18 mouse cellular contexts compared by ENCODE assay signal in genomic region chr9:63979275-63979674, GRCm38 (mm10). TPM values are rescaled to one million over a fixed set of nuclear protein-coding genes. Genes with fewer than 3 reads are reported as not detected.
A peak's percentile ranks its signal among the peaks of the same experiment; 100 is the strongest.
DNase-seq lines count a peak whose midpoint lies in the region; ATAC-seq and TF ChIP-seq lines count a peak whose summit lies in the region.
"Had no signal": no experiment of that assay in that cellular context is flagged by ENCODE, and none has a peak within 500 bp of the region (broad histone marks: within the 10 kb centered on the region; RNA-seq: fewer than 3 reads in every experiment).

No protein-coding gene starts in this region.

- no peaks in the 10 kb centered on the region for H3K27me3 ChIP-seq in forebrain, embryonic 10.5 days (ENCODE audit: poor library complexity, severe bottlenecking)
- H3K27me3 ChIP-seq in forebrain, embryonic 14.5 days (replicated peaks; ENCODE audit: control insufficient read depth, insufficient read depth, low read length): no peaks in the 10 kb centered on the region
- no peaks in the 10 kb centered on the region for H3K27me3 ChIP-seq in kidney, adult 2 months (replicated peaks; ENCODE audit: control insufficient read depth, insufficient read depth, low read length)
- no peaks in the 10 kb centered on the region for H3K27me3 ChIP-seq in stomach, embryonic 16.5 days (ENCODE audit: control insufficient read depth, insufficient read depth, low read length)
- no peaks in the 10 kb centered on the region for H3K27me3 ChIP-seq in stomach, postnatal 0 days (ENCODE audit: control insufficient read depth, insufficient read depth, low read length)

- H3K4me2 ChIP-seq in forebrain, embryonic 14.5 days (ENCODE audit: low read length): no peak overlapping the region
- no peak overlapping the region for H3K4me2 ChIP-seq in stomach, embryonic 16.5 days (ENCODE audit: low read depth, low read length)
- no peak overlapping the region for H3K4me2 ChIP-seq in stomach, postnatal 0 days (replicated peaks; ENCODE audit: low read depth)
- H3K4me2 ChIP-seq: midbrain, embryonic 11.5 days had no signal

- peaks cover 98% of the 10 kb centered on the region for H3K4me1 ChIP-seq in forebrain, embryonic 10.5 days
- peaks cover 28% of the 10 kb centered on the region for H3K4me1 ChIP-seq in forebrain, embryonic 14.5 days (ENCODE audit: control insufficient read depth, insufficient read depth, low read length)
- H3K4me1 ChIP-seq in kidney, adult 2 months (ENCODE audit: control insufficient read depth, insufficient read depth, low read length): peaks cover 26% of the 10 kb centered on the region
- peaks cover 78% of the 10 kb centered on the region for H3K4me1 ChIP-seq in stomach, embryonic 16.5 days (ENCODE audit: control insufficient read depth, insufficient read depth, low read length)
- H3K4me1 ChIP-seq in stomach, postnatal 0 days (replicated peaks; ENCODE audit: control insufficient read depth, insufficient read depth): peaks cover 26% of the 10 kb centered on the region

- peak overlapping the region; percentile 79 for H3K27ac ChIP-seq in forebrain, embryonic 10.5 days
- no peak overlapping the region for H3K27ac ChIP-seq in forebrain, embryonic 14.5 days (ENCODE audit: low read depth, low read length)
- peak overlapping the region; percentile 88; the same call in 1 of the 2 replicates for H3K27ac ChIP-seq in kidney, adult 2 months (ENCODE audit: insufficient read depth, low read depth, low read length)
- H3K27ac ChIP-seq in stomach, embryonic 16.5 days (ENCODE audit: low read length): peak overlapping the region; percentile 70; the same call in 1 of the 2 replicates
- H3K27ac ChIP-seq in stomach, postnatal 0 days (replicated peaks): no peak overlapping the region

- no peak for DNase-seq in forebrain, embryonic 10.5 days (ENCODE audit: extremely low spot score, low spot score)
- DNase-seq in forebrain, embryonic 14.5 days (ENCODE audit: low spot score): no peak
- no peak for DNase-seq in kidney, adult 2 months
- no peak for DNase-seq in kidney, postnatal 10 days
- DNase-seq in stomach, postnatal 0 days (ENCODE audit: low spot score): no peak
- peak; percentile 51 for DNase-seq in yolk sac, embryonic 10.5 days (ENCODE audit: low spot score)
- no peak for DNase-seq in thymus, postnatal 4 days
- DNase-seq: cerebellum, adult 8-10 months; gastrocnemius, postnatal 14 days; heart, postnatal 36 days; kidney, postnatal 36 days; layer of hippocampus, postnatal 36 days; lung, postnatal 4 days; right cerebral cortex, adult 18-20 months; thymus, postnatal 36 days had no signal

- no peak overlapping the region for H3K4me3 ChIP-seq in forebrain, embryonic 10.5 days
- no peak overlapping the region for H3K4me3 ChIP-seq in forebrain, embryonic 14.5 days (ENCODE audit: low read depth, low read length)
- H3K4me3 ChIP-seq in kidney, adult 2 months (ENCODE audit: insufficient read depth, low read depth, low read length): no peak overlapping the region
- H3K4me3 ChIP-seq in stomach, embryonic 16.5 days (replicated peaks; ENCODE audit: low read length): no peak overlapping the region
- no peak overlapping the region for H3K4me3 ChIP-seq in stomach, postnatal 0 days (ENCODE audit: low read depth, low read length)
- H3K4me3 ChIP-seq: myocyte had no signal

- no peaks in the 10 kb centered on the region for H3K9me3 ChIP-seq in forebrain, embryonic 10.5 days
- no peaks in the 10 kb centered on the region for H3K9me3 ChIP-seq in forebrain, embryonic 14.5 days (replicated peaks; ENCODE audit: control insufficient read depth, low read length)
- no peaks in the 10 kb centered on the region for H3K9me3 ChIP-seq in stomach, embryonic 16.5 days (replicated peaks; ENCODE audit: control insufficient read depth, low read length)
- H3K9me3 ChIP-seq in stomach, postnatal 0 days (ENCODE audit: control insufficient read depth, low read length): no peaks in the 10 kb centered on the region

- no peak overlapping the region for H3K9ac ChIP-seq in forebrain, embryonic 14.5 days (ENCODE audit: low read length)
- no peak overlapping the region for H3K9ac ChIP-seq in stomach, embryonic 16.5 days (ENCODE audit: low read length)
- H3K9ac ChIP-seq in stomach, postnatal 0 days (ENCODE audit: low read length): no peak overlapping the region

- peaks cover 24% of the 10 kb centered on the region for H3K36me3 ChIP-seq in forebrain, embryonic 10.5 days (replicated peaks)
- no peaks in the 10 kb centered on the region for H3K36me3 ChIP-seq in forebrain, embryonic 14.5 days (ENCODE audit: control insufficient read depth, insufficient read depth, low read length)
- H3K36me3 ChIP-seq in kidney, adult 2 months (ENCODE audit: control insufficient read depth, insufficient read depth, low read length): no peaks in the 10 kb centered on the region
- no peaks in the 10 kb centered on the region; the same call in 1 of the 2 replicates for H3K36me3 ChIP-seq in stomach, embryonic 16.5 days (ENCODE audit: control insufficient read depth, insufficient read depth, low read length)
- H3K36me3 ChIP-seq in stomach, postnatal 0 days (ENCODE audit: control insufficient read depth, insufficient read depth, low read length): no peaks in the 10 kb centered on the region

- no peak for TF ChIP-seq EP300 in stomach, postnatal 0 days (optimal IDR thresholded peaks at IDR 0.05)

- no peak for TF ChIP-seq POLR2A in kidney, adult 2 months (IDR thresholded peaks at IDR 0.05; ENCODE audit: low read depth, low read length)

- no peak for TF ChIP-seq CTCF in kidney, adult 2 months (conservative IDR thresholded peaks at IDR 0.05; ENCODE audit: insufficient read depth, insufficient read length, low read depth, low read length)
- TF ChIP-seq CTCF in stomach, postnatal 0 days (IDR thresholded peaks at IDR 0.05; ENCODE audit: low read depth): no peak

- WGBS in forebrain, embryonic 10.5 days: 83% methylated on average over 2 of the region's 2 CpGs
- WGBS in forebrain, embryonic 14.5 days: 68% methylated on average over 2 of the region's 2 CpGs
- 46% methylated on average over 2 of the region's 2 CpGs for WGBS in kidney, adult 2 months
- WGBS in stomach, embryonic 16.5 days: 63% methylated on average over 2 of the region's 2 CpGs
- WGBS in stomach, postnatal 0 days: 57% methylated on average over 2 of the region's 2 CpGs

- ATAC-seq in forebrain, embryonic 14.5 days: no peak
- ATAC-seq in stomach, embryonic 16.5 days (ENCODE audit: insufficient read depth, low FRiP score): no peak
- ATAC-seq in stomach, postnatal 0 days (ENCODE audit: low FRiP score, low TSS enrichment): no peak

RNA-seq across cellular contexts. Expression of gene Smad6, which starts 42.6 kb away (rescaled TPM):
- 3.6 and 3.7 TPM in 2 replicates for polyA plus RNA-seq in forebrain, embryonic 10.5 days (2016; fragmentation: Nextera tagmentation; extraction: Ambion mirVana)
- 1.8 and 1.9 TPM in 2 replicates for polyA plus RNA-seq in forebrain, embryonic 14.5 days (2014; fragmentation: Nextera tagmentation; extraction: Ambion mirVana)
- 15.9 and 22.8 TPM in 2 replicates for polyA plus RNA-seq in kidney, adult 2 months (2012; rRNA removed)
- 3.0 and 3.3 TPM in 2 replicates for polyA plus RNA-seq in stomach, embryonic 16.5 days (2015; fragmentation: Nextera tagmentation; extraction: Ambion mirVana)
- polyA plus RNA-seq in stomach, postnatal 0 days (2015; fragmentation: Nextera tagmentation; extraction: Ambion mirVana): 6.0 and 7.3 TPM in 2 replicates

Comparison
In these comparisons a context has a peak if more than half of its experiments do, and no peak if none do; other contexts are left out.
1. H3K27ac ChIP-seq: peak in forebrain, embryonic 10.5 days (single experiment), kidney, adult 2 months (single experiment) and stomach, embryonic 16.5 days (single experiment); none in forebrain, embryonic 14.5 days (single experiment) and stomach, postnatal 0 days (single experiment).